Mouse (Mus musculus) hindlimb bud, embryonic 11.5 days (tissue): ENCODE measurements around the gene Tmco1.

ENCODE experiments used
- DNase-seq: peaks from one replicate; pipeline ENCODE4 v3.0.0-alpha.2; 2012; ENCODE audit warnings: low read depth, low spot score; ENCODE audit errors: extremely low spot score

Gene Tmco1

DNA sequence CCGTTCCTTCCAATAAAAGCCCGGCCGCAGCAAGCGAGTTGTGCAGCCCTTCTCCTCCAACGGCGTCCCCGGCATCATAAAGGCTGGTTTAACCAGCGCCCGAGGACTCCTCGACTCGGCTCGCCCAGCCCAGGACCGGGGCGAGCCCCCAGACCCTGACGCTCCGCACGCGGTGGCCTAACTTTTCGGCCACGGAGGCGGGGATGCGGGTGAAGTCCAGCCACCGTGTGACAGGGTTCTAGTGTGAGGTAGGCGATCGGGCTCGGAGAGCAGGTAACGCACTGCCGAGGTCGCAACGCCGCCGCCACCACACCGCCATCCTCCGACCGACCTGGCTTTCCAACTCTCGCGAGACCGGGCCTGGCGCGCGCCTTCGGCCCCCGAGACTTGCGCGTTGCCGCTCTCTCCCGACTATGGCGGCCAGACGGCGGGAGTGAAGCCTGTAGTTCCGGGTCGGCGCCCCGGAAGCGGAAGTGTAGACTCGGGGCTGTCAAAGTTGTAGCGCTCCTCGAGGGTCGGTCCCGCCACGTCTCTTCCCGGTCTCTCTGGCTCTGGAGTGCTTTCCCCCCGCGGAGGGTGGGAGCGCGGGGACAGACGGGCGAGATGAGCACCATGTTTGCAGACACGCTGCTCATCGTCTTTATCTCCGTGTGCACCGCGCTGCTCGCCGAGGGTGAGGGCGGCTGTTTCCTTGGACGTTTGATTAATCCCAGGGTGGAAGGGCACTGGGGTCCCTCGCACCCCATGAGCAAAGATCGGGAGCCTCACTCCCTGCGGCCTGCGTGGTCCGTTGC, at the start of gene Tmco1:
Gene Tmco1, plus strand, starts transcription at position 118 of the 794 bp plus-strand sequence.
- DNase-seq = peak; percentile 70

DNA sequence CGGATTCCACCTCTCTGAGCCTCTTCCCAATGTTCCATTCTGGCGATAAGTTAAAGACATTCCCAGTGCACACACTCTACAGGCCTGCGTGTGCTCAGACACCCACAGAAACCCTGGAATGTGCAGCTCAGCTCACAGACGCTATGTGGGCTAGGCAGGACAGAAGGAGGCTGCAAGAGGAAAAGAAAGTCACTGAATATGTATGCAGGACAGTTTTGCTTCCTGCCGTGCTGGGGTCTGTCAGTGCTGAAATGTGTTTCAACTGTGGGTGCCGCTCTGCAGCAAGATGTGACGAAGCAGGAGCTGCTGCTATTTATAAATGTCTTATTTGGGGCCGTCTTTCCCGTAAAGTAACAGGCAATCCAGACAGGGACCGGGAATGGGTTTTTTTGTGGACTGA, 48.5 kb upstream of the Tmco1 start:
- DNase-seq = no peak

DNA sequence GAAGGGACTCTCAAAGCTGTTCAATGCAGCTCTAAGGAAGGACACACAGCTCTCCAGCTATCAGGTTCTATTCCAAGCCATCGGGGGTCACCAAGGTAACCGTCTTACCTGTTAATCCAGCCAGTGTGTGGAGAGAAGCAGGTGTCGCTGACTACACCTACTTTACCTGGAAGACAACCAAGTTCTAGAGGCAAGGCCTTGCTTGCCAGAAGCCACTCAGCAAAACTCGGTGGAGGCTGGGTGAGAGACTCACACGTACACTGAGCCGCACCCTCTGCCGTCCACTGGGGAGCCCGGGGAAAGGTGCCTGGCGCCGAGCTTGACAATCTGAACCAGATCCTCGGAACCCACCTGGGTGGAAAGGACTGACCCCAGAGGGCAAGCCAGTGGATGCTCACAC, 46.4 kb upstream of the Tmco1 start:
- no peak for DNase-seq

DNA sequence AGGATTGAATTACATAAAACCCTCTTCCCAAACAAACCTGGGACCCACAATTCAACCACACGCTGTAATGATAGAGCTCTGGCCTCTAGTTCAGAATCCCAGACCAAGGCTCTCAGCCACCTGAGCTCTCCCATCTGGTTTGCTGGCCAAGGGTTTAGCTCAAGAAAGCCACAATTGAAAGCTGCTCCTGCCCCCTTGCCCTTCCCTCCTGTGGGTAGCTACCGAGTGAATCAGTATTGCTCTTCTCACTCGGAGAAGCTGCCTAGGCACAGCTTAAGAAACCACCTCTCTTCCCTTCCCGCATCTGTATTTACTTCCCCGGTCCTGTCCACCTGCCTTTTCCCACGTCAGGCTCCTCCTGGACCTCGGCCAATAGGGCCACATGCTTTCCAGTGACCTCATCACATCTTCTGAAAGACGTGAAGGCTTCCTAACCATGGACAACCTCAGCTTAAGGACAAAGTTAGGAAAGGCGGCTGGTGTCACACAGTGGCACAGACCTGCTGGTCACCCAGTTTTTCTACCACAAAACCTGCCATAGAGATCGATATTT, 45.6 kb upstream of the Tmco1 start:
- DNase-seq = no peak

DNA sequence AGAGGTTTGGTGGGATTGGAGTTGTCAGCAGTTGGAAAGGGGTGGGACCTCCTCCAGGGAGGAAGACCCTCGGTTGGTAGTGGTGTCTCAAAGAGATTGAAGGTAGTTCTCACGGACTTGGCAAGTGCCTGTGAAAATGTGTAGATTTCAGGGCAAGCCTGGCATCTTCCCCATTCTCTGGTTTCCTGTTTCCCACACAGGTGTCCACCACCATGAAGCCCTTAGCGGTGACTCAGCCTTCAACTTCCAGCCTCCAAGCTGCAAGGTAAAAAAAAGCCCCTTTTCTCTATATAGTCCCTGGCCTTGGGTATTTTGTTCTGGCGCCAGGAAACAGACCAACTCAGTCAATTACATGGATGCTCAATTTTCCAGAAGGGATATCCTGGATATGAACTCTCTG, 42.8 kb upstream of the Tmco1 start:
- no peak for DNase-seq

DNA sequence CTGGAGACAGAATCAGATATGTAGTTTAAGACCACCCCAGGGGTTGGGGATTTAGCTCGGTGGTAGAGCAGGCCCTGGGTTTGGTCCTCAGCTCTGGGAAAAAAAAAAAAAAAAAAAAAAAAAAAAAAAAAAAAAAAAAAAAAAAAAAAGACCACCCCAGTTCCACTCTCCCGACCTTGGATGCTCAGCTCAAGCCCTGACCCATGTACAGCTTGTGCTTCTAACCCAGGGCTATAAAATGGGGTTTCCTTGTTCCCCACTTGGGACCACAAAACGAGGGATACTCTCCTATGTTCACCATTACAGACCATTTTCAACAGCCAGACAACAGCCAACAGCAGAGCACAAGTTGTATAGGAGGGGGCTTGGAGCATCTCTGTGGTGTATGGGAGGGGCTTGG, 41.5 kb upstream of the Tmco1 start:
- no peak for DNase-seq

DNA sequence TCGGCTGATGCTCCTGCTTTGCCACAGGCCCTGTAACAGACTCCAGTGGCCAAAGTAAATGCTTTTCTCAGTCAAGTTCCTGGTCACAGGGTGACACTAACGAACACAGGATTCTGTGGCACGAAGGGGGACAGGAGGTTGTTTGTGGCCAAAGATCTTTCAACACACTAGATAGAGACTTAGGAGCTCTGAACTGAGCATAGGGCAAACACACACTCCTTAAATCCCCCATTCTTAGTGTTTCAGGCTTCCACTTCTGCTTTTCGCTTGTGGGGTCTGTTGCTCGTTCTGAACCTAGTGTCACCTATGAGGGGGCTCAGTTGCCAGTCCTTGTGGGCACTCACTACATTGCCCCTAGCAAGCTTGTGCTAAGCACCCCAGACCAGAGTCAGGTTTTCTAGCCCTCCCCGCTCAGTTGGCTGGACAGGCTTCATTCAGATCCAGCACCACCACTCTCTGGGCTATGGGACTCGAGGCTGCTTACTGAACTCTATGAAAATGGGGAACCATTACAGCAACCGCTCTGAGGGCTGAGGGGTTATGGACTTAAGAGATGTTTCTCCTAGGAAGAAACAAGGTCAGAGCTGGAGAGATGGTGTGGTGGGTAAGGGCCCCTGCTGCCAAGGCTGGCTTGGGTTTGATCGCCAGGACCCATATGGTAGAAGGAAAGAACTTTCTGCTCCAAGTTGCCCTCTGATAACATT, 39.7 kb upstream of the Tmco1 start:
- no peak for DNase-seq

DNA sequence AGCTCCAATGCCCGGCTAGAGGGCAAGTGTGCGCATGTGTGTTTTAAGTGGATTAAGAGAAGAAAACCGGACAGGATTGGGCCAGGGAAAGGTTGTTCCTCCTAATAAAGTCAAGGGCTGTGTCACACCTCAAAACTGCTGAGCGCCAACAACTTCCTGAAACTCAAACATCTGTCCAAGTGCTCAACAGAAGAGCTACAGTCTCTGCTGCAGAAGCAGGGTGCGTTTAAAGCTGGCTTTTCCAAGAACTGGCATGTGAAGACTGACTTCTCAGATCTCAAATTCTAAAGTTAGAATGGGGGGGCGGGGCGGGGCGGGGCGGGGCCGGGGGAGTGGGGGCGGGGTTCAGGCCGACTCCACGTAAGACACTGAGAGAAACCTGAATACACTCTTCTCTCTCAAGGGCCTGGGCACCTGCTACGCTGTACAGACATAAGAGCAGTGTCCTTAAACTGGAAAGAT, 38.8 kb upstream of the Tmco1 start:
- DNase-seq = no peak

DNA sequence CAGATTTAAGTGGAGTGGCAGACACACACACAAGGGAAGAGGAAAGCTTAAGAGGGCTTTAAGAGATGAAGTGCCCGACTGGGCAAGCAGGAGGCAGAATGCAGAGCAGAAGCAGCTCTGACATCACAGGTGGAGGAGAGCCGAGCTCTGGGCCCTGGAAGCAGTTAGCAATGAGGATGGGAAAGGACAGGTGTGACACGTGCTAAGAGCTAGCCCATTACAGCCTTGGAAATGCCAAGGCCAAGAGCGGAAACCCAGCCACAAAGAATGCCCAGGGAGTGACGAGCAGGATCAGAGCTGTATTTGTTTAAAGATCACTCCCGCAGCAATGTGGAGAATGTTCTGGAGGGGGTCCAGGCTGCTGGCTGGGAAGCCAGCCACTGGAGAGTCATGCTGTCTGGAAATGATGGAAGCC, 38.3 kb upstream of the Tmco1 start:
- DNase-seq = no peak

DNA sequence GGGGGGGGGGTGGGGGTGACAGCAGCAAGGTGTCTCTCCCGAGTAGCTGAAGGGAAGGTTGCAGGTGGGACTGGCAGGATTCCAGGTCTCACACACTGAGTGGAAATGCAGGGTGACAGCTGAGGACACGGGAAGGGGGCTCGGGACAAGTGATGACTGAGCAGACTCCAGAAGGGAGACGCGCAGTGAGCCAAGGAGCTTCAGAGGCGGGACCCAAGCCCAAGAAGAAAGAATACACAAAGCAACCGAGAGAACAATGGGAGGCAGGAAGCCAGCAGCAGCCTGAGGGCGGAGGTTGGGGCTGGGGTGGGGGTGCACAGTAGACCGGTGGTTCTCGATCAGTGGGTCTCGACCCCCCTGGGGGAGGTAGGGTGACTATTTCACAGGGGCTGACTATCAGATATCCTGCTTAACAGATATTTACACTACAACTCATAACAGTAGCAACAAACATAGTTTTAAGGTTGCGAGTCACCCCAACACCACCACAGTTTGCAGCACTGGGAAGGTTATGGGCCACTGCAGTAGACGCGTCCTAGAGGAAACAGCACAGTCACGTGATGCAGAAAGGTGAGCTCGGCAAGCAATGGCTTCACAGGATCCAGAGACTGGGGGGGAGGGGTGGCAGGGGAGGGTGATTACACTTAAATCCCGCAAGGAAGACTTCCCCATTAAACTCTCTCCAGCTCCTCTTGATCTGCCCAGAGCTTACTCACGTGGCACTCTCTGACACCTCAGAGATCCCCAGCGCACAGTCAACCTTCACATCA, 37.7 kb upstream of the Tmco1 start:
- DNase-seq = no peak

DNA sequence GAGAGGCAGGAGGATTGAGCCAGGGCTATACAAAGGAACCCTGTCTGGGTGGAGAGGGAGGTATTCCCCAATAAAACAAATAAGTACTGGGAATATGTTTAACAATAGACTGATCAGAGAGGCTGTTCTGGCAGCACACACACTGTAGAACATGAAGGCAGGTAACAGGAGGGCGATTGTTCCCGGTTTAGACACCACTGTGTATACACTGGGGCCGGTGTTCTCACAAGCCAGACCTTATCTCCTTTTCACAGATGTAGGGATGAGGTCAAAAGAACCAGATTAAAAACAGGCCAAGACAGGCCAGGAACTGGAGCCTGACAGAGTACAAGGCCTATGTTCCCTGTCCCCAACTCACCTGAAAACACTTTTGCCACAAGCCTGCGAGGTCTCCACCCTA, 36.9 kb upstream of the Tmco1 start:
- no peak for DNase-seq

DNA sequence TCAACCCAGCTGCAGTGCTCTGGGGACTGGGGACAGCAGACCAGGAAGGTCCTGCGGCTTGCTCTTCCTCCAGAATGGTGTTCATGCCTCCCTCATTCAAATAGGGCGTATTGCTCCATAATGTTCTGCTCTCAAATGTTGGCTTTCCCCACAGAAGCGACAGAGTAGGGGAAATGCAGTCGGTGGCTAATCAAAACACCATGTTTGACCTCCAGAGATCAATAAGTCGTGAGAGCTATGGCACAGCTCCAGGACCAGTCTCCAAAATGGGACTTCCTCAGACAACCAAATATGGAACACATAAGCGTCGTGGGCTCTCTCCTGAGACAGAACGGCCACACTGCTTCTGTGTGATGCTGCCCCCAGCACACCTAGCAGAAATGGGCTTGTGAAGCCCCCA, 36.3 kb upstream of the Tmco1 start:
- no peak for DNase-seq

DNA sequence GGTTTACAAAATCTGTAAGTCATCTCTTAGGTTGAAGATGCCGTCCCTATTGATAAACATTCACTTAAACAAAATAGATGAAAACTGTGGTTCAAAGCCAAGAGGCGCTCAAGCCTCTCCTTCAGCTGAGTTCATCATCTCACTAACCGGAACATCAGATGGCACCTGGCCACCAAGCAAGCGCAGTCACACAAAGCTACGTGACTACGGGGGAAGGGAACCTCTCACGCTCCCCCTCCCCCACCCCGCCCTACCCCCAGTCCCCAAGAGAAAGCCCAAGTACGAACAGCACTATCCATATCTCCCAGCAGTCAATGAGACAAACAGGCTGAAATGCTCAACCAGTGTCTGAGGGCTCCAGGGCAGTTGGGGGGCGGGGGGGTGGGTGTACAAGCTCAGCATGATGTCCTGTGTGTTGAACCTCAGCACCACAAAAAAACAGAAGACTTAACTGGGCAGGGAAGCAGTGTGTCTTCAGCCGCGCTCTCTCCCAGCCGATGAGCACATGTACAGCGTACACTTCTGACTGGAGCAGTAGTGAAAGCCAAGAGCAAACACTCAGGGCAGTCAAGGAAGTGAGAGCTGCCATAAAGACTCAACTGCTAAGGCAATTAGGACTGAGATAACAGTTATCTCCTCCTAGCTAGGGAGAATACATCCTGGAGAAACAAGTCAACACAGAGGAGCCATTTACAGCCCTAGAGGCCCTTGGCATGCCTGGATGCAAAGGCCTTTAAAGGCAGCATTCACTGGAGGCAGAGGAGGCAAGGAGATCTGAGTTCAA, 34.6 kb upstream of the Tmco1 start:
- no peak for DNase-seq

DNA sequence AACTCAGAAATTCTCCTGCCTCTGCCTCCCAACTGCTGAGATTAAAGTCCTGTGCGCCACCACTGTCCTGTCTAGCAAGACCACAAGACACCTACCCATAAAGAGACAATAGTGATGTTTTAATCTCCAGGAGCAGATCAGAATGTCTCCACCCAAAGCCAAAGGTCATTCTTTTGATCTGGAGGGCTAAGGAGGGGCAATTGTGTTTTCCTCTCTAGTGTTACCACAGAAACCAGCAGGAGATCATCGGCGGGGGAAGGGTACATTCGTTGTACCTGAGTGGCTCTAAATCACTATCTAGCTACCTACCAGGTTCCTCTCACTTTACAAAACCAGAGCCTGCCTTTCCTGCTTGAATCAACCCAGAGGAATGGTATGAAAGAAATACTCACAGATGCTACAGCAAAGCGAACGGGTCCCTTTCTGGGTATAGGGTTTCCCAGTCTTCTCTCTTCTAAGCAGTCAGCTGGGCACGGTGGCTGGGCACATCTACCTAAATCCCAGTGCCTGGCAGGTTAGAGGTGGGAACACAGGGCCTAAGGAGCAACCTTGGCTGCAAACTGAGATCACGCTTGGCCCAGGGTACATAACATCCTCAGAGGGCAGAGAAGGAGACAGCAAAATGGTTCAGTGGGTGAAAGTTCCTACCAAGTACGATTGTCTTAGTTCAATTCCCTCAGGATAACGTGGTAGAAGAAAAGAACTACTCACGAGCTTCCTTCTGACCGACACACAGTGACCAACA, 33.4 kb upstream of the Tmco1 start:
- no peak for DNase-seq

DNA sequence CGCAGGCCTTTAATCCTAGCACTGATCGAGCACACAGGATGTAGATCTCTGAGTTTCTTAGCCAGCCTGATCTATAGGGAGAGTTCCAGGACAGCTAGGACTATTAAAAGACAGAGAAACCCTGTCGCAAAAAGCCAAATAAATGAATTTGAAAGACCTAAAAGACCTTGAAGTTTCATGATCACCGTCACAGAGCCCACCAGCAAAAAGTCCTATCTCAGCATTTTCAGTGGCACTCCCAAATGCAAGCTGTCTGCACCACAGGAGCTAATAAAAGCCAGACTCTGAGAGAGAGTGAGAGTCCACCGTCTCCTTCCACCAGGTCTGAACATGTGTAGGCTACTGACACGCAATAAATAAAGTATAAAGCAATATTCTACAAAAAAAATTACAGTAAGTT, 29.8 kb upstream of the Tmco1 start:
- no peak for DNase-seq

DNA sequence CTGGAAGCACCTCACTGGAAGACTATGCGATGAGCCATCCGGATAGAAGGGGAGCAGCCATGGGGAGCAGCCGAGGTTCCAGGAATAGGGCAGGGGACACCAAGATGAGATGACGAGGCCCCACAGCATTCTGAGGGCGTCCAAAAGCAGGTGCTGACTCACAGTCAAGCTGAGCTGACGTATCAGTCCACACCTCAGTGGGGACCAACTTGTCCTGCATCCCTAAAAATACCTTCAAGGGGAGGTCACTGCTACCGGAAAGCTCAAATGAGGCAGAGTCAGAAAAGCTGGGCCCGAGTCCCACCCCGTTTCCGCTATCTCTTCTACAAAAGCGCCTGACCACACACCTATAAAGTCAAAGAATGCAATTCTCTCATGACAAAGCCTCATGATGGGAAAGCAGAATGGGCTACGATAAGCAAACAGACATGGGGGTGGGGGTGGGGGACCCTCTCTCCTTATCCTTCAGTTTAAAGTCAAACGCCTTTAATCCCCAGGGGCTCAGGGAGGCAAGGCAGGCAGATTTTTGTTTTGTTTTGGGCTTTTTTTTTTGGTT, 28.9 kb upstream of the Tmco1 start:
- no peak for DNase-seq

DNA sequence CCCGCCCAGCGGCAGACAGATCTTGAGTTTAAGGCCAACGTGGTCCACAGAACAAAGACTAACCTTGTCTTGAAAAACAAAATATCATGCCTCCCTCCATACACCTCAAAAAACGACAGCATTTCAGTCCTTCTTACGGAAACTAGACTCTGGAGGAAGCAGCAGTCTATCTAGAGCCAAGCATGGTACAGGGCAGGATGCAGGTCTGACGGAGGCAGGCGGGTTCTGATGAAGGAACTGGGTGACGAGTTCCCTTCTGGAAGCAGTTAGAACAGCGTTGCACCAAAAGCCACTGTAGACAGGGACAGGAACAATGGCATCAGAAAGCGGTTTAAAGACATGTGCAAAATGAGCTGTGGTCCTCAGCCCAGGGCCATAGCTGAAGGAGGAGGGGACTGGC, 28.1 kb upstream of the Tmco1 start:
- no peak for DNase-seq

DNA sequence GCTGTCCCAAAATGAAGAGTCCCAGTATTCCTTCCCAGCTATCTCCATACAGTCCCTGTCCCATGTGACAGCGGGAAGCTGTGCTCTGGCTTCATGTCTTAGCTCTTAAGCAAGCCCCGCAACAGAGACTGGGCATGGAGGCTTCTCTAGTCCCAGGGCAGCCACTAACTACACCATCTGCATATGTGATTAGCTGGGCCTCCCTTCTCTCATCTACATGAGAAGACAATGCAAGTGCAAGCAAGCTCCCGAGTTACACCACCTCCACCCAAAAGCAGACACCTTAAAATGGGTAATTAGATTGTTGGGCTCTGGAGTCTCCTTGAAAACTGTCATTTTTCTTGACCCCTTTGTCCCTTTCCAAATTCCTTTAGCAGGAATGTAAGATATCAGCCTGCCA, 26.1 kb upstream of the Tmco1 start:
- DNase-seq = no peak

DNA sequence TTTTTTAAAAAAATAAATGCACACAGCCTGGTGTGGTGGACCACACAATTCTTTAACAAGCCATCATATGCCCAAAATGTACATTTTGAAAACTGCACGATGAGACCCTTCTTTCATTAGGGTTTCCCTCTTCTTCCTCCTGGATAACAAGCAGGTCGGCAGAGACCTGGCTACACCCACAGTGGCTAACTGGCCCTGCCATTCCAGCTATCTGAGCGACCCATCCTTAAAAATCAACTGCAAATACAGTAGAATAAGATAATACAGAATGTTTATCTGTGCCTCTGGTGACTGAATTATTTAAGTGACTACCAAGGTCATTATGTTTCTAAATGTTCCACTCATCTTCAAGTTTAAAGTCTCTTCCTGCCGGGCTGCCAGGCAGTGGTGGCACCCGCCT, 25.4 kb upstream of the Tmco1 start:
- no peak for DNase-seq
